Mouse (Mus musculus) lung, postnatal 25 days (tissue): ENCODE data around the gene Sptlc3.

ENCODE experiments used
- DNase-seq: peaks from one replicate; pipeline ENCODE4 v3.0.0; 2022; ENCODE audit warnings: low spot score

Sptlc3 gene

DNA sequence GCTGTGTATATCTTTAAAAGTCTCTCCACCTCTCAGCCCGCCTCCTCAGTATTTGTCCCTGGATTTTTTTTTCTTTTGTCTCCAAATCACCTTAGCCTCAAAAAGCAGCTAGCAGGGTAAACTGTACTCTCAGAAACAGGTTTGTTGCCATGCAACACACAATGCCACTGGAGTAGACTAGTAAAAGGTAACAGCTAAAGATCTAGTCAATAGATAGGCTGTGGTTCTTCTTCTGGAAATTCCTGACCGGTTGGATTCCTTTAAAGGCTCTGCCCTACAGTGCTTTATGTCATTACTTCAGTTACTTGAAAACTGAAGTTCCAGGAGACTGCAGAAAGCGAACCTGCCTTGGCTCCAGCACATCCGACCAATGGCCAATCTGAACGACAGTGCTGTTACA, at the start of gene Sptlc3:
Gene Sptlc3, plus strand, starts transcription at position 78 of the 400 bp plus-strand sequence.
- no peak for DNase-seq

DNA sequence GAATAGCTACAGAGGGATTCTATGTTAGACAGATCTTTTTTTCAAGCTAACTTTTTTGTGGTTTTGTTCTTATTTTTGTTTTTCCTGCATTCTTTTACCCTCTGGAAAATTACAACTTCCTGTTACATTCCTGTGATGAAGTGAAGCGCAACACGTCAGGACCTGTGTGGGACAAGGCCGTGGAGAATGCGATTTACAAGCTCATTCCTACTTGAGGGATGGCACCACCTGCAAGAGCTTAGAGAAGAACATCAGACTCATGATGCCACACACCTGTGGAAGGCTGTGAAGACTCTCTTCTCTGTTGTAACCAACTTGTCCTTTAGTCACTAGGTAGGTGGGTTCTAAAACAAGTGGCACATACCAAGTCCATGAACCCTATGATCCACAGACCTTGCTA, 26.0 kb upstream of the Sptlc3 start:
- DNase-seq = no peak

DNA sequence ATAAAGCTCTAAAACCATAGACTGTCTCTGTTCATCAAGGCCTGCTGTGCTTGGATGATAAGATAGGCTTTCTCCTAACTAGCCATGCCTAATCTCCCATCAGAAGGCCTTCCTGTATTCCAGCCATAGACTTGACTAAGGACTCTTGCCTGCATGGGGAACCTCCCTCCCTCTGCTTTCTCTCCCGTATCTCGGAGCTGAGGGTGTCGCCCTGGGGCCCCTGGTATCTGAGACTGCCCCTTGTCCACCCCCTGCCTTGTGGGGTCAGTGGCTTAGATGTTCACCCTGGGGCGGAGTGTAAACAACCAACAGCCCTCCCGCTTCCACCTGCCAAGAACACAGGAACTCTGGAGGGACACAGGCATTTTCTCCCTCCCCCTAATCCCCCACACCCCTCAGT, 5.0 kb upstream of the Sptlc3 start:
- DNase-seq = no peak

DNA sequence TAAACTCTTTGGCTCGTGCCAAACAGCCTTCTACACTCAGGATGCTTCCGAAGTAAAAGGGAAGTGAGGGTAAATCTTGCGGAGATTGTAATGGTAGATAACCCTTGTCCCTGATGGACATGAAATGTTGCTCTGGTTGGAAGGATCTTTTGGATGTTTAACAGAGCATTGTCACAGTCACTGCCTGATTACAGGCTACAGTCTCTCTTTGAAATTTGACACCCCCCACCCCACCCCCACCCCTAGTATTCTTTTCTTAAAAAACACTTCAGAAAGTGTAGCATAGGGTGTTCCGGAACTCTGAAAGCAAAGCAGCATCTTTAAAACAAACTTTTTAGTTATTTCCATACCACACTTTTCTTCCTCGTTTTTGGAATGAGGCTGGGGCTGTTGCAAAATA, 916 bp downstream of the Sptlc3 start:
- no peak for DNase-seq

DNA sequence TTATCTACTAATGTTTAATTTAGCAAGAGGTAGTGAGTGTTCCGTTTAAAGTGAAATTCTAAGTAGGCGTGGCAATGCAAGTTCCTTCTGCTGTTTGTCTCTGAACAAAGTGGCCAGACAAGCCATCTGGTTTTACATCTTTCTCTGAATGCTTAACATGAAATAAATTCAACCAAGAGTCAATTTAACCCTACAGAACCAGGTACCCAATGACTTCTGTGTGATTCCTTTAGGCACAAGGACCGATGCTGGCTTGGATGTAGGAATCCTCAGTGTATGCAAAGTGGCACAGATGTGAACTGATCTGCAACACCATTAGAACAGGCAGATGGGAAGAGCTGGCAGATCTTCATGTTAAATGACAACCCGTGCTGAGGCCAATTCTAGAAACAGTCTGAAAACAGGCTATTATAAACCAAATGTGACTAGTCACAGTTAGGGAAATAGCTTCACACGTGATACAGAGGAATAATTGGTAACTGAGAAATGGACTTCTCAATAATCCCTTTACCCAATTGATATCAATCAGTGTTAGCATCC, 68.3 kb downstream of the Sptlc3 start:
- no peak for DNase-seq

DNA sequence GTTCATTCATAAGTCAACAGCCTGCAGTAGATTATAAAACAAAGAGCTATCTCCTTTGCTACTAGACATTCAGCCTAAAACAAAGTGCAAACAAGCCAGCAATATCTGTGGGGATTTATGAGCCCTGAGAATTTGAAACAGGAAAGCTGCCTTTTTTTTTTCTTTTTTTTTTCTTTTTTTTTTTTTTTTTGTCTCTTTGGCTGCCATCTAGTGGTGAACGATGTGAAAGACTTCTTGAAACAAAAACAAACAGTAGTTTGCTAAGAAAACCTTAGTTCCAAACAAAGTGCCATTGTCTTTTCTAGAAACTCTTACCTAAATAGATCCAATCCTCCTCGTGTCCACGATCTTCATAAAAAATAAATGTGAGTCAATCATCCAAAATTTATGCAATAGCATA, 85.6 kb downstream of the Sptlc3 start:
- DNase-seq = no peak

DNA sequence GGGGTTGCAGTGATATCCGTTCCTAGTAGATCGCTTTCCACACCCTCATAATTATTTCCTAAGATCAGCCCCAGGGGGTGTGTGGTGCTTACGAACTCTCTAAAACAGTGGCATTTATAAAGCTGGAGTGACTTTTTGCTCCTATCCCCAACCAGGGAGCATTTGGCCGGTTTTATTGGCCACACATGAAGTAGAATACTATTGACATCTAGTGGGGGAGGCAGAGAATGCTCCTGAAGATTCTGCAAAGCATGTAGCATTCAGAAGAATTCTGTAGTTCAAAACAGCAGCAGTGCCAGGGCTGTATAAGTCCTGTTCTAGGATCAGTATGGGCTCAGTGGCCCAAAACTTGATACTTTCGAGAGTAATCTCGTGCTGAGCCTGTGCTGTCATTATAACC, 89.1 kb downstream of the Sptlc3 start:
- no peak for DNase-seq

DNA sequence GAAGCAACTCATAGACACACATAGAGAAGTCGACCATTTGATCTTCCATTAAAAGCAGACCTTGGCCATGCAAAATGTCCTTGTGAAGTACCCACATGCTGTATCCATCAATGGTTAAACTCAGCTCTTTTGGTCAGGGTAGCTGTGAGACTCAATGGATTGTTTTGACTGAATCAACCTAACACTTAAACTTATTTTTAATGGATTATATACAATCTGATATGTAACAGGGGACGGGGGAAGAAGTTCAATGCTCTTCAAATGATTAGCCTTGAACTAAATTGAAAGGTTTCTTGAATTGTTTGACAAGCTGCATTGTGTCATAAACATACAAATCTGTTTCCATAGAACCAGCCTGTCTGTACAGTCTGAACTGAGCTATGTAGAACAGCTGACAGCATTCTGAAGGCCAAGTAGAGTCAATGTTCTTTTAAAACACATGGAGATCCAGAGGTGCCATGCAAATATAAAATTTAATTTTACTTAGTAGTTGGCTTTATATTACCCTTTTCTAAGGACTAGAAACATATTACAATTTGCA, 94.0 kb downstream of the Sptlc3 start:
- no peak for DNase-seq

DNA sequence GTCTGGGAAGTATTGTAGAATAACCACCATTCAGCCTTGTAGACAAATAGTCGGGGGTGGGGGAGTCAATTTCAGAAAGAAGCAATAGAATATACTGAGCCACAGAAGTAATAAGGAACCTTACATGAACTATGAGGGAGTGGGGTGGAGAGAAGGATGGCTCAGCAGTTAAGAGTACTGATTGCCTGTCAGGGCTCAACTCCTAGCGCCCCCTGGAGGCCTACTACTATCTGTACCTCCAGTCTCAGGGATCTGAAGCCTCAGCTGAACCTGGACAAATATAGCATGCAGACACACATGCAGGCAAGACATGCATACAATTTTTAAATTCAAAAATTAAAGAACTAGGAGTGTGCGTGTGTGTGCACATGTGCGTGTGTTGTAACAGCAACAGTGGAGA, 96.2 kb downstream of the Sptlc3 start:
- DNase-seq = no peak

DNA sequence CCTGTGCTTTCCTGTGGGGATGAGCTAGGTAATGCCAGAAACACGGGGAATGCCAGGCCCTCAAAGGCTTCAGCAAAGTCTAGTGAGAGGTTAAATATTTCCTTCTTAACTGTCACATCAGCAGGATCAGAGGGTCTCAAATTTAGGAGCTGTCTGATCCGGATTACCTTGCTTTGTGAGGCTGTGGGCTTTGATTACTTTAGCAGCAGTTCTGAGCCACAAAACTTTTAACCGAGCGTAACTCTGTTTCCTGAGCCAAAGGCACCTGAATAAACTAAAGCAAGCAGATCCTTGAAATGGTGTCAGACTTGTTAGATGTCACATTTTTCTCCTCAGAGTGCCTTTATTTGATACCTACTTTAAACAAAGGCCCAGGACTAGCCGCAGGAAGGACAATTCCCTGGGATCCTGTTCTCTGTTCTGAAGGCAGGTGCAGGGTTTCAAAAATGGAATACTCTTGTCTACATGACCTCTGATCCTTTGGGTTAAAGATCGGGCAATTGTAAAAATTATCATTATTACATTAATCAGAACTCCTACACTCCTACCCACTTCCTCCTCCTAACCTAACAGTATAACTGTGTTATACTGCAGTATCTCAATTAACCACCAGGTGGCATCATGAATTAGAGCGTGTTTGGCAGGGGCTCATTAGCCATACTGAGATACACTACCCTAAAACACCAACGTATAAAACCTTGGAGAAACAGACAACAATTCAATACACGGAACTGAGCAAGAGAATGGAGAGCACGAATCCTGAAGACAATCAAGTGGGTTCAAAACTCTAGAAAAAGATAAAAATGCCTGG, 97.4 kb downstream of the Sptlc3 start:
- DNase-seq = peak; percentile 51

DNA sequence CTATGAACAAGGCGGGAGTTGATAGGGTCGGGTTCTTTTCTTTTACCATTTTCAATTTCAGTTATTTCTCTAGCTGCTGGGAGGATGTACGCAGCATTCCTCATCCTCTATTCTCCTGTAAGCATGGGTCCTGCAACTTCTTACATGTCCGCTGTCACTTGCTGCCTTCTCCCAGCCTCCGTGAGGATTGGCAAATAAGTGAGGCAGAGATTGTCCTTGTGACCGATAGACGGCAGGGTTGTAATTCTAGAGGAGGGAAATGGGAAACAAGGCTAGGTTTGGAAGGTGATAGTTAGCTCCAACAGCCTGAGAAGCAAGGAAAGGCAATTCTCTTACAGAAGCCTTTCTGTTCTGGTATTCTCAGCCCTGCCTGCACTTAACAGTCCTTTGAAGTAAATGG, 98.4 kb downstream of the Sptlc3 start:
- no peak for DNase-seq

DNA sequence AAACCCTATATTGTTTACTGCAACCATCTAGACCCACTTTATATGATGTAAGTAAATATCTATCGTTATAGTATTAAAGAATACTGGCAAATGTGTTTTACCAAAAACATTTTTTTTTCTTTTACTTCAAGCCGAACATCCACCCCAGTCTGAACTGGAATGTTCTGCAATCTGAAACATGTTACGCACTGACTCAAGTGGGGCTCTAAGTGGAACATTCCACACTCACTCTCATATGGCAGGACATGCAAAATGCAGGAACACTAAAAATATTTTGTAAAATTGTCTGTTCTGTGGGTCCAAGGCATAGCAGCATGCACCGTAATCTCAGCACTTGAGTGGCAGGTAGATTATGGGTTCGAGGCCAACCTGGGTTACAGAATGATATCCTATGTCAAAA, 103.5 kb downstream of the Sptlc3 start:
- no peak for DNase-seq

DNA sequence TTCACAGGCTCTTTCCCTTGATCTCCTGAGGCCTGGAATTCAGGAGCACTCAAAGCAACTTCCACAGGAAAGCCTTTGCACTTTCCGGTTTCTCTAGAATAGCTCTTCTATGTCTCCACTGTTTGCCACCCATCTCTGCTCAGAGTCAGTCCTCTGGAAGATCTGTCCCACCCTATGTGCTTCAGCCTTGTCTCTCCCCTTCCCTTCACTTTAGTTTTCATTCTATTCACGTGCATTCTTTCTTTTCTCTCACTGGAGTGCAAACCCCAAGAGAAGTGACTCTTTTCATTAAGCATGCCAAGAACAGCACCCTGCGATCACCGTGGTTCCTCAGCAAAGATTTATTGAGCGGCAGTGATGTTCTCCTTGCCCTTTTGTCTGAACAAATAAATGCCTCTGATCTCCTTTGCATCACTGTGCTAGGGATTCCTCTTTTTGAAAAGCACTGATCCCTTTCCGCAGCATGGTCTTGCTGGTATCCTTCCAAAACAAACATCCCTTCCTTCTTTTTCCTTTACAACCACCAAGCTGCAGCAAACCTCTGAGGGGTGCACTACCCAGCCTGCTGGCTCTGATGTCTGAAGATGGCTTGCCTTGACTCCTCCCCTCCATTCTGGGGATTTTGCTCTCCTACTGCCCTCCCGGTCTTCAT, 108.0 kb downstream of the Sptlc3 start:
- DNase-seq = no peak

DNA sequence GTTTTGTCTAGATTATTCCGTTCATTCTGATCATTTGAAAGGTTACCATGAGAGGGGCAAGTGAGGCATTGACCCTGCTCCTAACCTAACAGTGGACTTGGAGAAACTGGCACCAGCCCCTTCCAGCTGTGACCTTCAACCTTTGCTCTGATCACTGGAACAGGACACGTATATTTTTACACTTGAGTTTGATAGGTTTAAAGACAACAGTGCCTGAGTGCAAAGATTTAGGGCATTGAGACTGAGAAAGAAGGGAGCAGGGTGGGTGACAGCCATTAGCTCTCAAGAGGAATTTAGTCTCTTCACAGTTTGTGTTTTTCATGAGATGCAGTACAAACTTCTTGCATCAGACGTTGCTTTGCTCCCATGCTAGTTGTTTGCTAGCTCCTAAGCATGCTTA, 114.5 kb downstream of the Sptlc3 start:
- DNase-seq = no peak

DNA sequence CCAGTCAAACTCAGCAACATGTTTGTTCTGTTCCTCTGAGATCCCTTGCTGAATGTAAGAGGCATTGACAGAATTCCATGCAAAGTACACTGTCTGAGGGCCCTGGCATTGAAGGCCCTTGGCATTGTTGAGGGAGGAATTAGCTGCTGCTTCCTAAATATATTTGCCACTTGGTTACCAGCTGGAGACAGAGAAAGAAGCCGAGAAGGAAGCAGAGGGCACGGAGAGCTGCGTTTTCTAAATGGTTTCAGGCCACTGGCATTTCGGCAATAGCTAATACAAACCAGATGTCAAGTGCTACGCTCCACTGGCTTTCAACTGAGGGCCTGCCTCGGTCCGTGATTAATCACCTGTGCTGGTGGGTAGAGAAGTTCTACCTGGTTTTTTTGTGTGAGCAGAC, 115.1 kb downstream of the Sptlc3 start:
- DNase-seq = no peak

DNA sequence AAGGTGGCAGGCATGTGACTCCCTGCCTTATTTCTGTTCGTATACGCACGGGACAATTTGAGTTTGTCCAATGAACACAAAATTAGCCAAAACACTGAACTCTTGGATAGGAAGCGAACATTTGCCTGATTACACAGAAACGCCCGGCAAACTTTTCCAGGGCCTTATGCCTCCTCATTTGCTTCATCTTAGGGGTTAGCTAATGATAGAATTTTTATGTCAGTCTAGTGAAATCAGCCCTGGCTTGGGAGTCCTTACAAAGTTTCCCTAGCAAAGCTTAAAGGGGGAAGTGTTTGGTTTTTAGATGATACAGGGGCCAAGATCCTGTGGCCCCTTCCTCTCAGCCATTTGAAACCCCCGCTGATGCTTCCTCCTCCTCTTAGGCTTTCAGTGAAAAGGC, 115.5 kb downstream of the Sptlc3 start:
- no peak for DNase-seq

DNA sequence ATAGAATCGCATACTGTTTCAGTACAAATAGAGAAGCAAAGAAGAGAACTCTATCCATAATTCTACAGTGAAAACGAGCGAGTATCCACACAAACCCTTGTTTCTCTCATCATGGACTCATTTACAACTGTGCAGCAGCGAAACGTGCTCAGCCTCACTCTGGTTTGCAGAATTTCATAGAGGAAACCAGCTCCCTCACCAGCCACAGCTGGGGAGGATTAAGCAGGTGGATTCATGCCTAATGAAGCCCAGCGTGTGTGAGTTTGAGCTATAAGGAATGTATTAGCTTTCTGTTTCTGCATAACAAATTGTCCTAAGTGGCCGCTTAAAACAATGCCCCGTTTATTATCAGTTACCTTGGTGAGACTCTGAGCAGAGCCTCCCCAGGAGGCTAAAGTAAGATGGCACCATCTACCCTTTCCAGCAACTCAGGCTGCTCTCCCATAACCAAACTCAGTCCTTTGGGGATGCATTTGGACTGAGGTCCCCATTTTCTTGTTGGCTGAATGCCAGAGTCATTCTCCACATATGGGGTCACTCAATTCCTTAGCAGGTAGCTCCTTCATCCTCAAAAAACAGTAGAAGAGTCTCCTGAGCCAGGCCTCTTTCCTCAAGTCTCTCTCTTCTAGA, 116.1 kb downstream of the Sptlc3 start:
- DNase-seq = no peak

DNA sequence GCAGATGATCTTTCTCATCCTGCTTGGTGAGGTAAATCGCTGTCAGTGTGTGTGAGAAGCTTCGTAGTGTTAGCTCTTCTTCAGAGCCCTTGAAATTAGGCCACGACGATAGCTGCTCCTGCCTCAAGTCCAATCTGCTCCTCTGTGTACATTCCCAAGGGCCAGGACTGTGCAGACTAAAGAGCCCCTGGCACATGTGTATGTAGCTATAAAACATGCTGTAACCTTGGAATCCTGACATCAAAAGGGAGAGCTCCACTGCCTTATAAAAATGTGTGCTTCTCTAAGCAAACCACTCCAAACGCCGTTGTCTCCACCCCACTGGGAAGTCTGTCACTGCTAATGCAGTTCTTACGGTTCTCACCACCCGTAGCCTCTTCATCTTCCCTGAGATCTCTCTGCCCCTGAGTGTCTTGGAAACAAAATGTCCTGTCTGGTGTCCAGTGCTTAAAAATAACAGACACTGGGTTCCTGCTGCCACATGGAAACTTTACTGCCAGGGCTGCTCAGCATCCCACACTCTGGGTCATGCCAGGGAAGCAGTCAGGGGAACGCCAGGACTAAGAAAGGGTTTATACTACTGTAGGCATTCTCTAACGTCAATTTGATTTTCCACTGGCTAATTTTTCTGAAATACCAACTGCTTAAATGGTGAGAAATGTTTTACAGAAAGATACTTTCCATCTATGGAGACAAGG, 118.8 kb downstream of the Sptlc3 start:
- no peak for DNase-seq

DNA sequence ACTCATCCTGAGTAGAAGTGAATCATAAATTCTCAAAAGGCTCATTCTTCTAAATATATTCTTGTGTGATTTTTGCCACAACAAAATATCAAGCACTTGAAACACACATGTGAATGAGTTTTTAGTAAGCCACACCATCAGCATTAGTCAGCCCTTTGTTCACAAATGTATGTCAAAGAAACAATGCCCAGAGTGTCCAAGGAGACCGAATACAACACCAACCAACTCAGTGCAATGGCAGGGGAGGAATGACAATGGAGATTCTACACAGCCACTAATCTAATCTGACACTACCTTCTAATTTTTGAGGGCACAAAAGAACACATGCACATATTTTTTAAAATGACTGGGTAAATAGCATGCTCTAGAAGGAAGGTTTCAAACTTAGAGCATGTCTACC, 132.8 kb downstream of the Sptlc3 start:
- DNase-seq = no peak

DNA sequence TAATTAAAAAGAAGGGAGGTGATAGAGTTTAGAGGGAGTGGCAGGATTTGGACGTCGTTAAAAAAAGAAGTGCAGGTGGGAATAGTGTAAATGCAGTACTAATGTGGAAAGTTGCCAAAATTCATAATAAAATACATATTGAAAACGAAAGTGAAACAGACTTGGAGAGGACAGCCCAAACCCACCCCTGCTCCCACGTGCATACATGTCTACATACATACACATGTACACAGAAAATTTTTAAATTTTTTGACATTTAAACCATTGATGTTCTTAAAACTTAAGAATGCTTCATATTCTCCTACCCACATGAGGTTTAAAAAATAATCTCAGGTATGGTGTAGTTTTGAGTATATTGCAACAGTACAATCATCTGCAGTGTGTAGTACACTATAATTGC, 135.0 kb downstream of the Sptlc3 start:
- no peak for DNase-seq

DNA sequence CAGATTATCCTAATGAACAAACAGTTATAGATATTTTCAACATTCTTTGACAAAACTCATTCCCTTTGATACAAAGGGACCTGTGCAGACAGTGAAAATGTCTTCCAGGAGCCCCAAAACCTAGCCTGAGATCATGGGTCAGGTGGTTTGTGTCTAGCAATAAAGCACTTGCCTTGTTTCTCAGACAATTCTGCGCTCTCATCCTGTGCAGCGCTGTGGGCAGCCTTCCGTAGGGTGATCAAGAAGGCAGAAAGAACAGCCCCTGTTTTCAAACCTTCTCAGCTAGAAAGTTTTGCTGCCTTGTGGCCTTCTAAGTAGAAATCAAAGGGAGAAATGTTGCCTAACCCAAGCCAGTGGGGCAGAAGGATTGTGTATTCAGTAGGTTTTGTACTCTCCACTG, 135.9 kb downstream of the Sptlc3 start:
- DNase-seq = no peak

DNA sequence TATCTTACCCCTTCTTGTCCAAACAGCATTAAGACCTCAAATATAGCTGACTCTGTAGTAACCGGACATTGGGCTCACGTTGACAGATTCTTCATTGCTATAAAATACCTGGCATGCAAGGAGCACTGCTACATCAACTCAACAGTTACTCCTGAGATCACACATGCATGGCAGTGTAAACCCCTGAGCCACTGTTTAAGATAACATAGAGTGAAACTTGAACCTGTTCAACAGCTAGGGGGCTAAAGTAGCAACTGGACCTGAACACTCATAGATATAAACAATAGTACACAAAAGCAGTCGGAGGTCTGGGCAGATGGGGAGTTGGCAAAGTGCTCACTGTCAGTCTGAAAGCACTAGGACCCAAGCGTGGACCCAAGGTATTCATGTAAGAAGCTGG, 140.8 kb downstream of the Sptlc3 start:
- no peak for DNase-seq
